Mouse (Mus musculus): ENCODE data around the gene Bckdk. TPM values are rescaled to one million over a fixed set of nuclear protein-coding genes. Genes with fewer than 3 reads are reported as not detected.
A peak's percentile ranks its signal among the peaks of the same experiment; 100 is the strongest.
"Not testable (repeated sequence)": the region's sequence is repeated elsewhere in the genome, so short reads cannot be mapped to it uniquely, and the experiment has no call there.

The Bckdk gene
- total and polyA plus RNA-seq, 3 experiments: 32.6 to 126 TPM; not detected in 1

GRCm38 (mm10) chr7:127895442-127895841 is 8.4 kb upstream of the Bckdk start, which contains the start of the genes Gm21974 and Vkorc1 (continued):
- TF ChIP-seq ZKSCAN1 (IDR thresholded peaks at IDR 0.05; ENCODE audit: low read depth, low read length) (no peak), EP300 (IDR thresholded peaks at IDR 0.05; ENCODE audit: low read depth in 1 of 2, low read length in 2 of 2) (no peak; a peak in 1 of 4 replicates)

GRCm38 (mm10) chr7:127895891-127896290 is 8.0 kb upstream of the Bckdk start:
- not testable (repeated sequence) for H3K9ac ChIP-seq (ENCODE audit: control insufficient read depth, low read depth, low read length, poor library complexity, severe bottlenecking); DNase-seq (ENCODE audit: low read depth, low spot score); H3K9me3 ChIP-seq (replicated peaks; ENCODE audit: insufficient read depth, low read length); H3K27ac ChIP-seq (ENCODE audit: control insufficient read depth, low read depth, low read length); H3K79me2 ChIP-seq (ENCODE audit: control insufficient read depth, insufficient read depth, low read length, poor library complexity); H3K27me3 ChIP-seq (ENCODE audit: control insufficient read depth in 1 of 2, insufficient read depth in 2 of 2, low read length in 2 of 2)
- peaks cover 23 to 42% of the 10 kb centered on the region in 2 experiments for H3K4me1 ChIP-seq (ENCODE audit: control insufficient read depth in 1 of 2, insufficient read depth in 2 of 2, low read length in 2 of 2)
- peaks cover 0 to 24% of the 10 kb centered on the region in 2 experiments; a peak in 2 of 4 replicates for H3K36me3 ChIP-seq (ENCODE audit: control insufficient read depth in 1 of 2, insufficient read depth in 2 of 2, low read length in 2 of 2)
- H3K4me3 ChIP-seq (ENCODE audit: control insufficient read depth in 1 of 2, insufficient read depth in 1 of 2, low read depth in 2 of 2, low read length in 2 of 2): peak overlapping the region; percentile 17 to 75; a peak in 3 of 4 replicates

GRCm38 (mm10) chr7:127896384-127896783 is 7.5 kb upstream of the Bckdk start:
- H3K4me1 ChIP-seq (ENCODE audit: control insufficient read depth in 1 of 2, insufficient read depth in 2 of 2, low read length in 2 of 2): peaks cover 23 to 42% of the 10 kb centered on the region in 2 experiments
- H3K27ac ChIP-seq (ENCODE audit: control insufficient read depth, low read depth, low read length): no peak overlapping the region
- no peak overlapping the region for H3K9ac ChIP-seq (ENCODE audit: control insufficient read depth, low read depth, low read length, poor library complexity, severe bottlenecking)
- DNase-seq (ENCODE audit: low read depth, low spot score): peak; percentile 76
- no peaks in the 10 kb centered on the region for H3K9me3 ChIP-seq (replicated peaks; ENCODE audit: insufficient read depth, low read length)
- H3K36me3 ChIP-seq (ENCODE audit: control insufficient read depth in 1 of 2, insufficient read depth in 2 of 2, low read length in 2 of 2): peaks cover 0 to 24% of the 10 kb centered on the region in 2 experiments; a peak in 2 of 4 replicates
- no peaks in the 10 kb centered on the region for H3K27me3 ChIP-seq (ENCODE audit: control insufficient read depth in 1 of 2, insufficient read depth in 2 of 2, low read length in 2 of 2)
- no peak overlapping the region for H3K4me3 ChIP-seq (ENCODE audit: control insufficient read depth in 1 of 2, insufficient read depth in 1 of 2, low read depth in 2 of 2, low read length in 2 of 2)
- no peaks in the 10 kb centered on the region for H3K79me2 ChIP-seq (ENCODE audit: control insufficient read depth, insufficient read depth, low read length, poor library complexity)
- no peak for TF ChIP-seq NRF1 (IDR thresholded peaks at IDR 0.05; ENCODE audit: insufficient read depth, low read depth, low read length, poor library complexity, severe bottlenecking)
- TF ChIP-seq USF1 (IDR thresholded peaks at IDR 0.05; ENCODE audit: low read depth, low read length): no peak
- TF ChIP-seq MAZ (IDR thresholded peaks at IDR 0.05; ENCODE audit: low read depth, low read length): 0 out of 2 replicates have a peak, but pooled peaks have one; percentile 31
- no peak for TF ChIP-seq GABPA (IDR thresholded peaks at IDR 0.05; ENCODE audit: low read depth, low read length)
- TF ChIP-seq TAL1 (IDR thresholded peaks at IDR 0.05; ENCODE audit: low read length): no peak
- no peak; the same call in 1 of the 2 replicates for TF ChIP-seq RCOR1 (IDR thresholded peaks at IDR 0.05; ENCODE audit: low read depth, low read length)
- no peak for TF ChIP-seq ZNF384 (IDR thresholded peaks at IDR 0.05; ENCODE audit: low read depth, low read length)
- TF ChIP-seq EP300 (IDR thresholded peaks at IDR 0.05; ENCODE audit: low read depth in 1 of 2, low read length in 2 of 2): no peak
- no peak for TF ChIP-seq NELFE (IDR thresholded peaks at IDR 0.05; ENCODE audit: low read depth, low read length)
- TF ChIP-seq RAD21 (IDR thresholded peaks at IDR 0.05; ENCODE audit: low read depth, low read length): peak; percentile 21
- no peak for TF ChIP-seq USF2 (IDR thresholded peaks at IDR 0.05; ENCODE audit: borderline replicate concordance in 1 of 2, insufficient read depth in 1 of 2, low read depth in 1 of 2, low read length in 2 of 2)
- 0 out of 2 replicates have a peak, but pooled peaks have one; percentile 45 for TF ChIP-seq MYC (IDR thresholded peaks at IDR 0.05; ENCODE audit: low read depth, low read length)
- TF ChIP-seq GATA1 (IDR thresholded peaks at IDR 0.05; ENCODE audit: low read depth, low read length): no peak
- no peak for TF ChIP-seq MAX (IDR thresholded peaks at IDR 0.05; ENCODE audit: low read length)
- no peak for TF ChIP-seq TCF12 (IDR thresholded peaks at IDR 0.05; ENCODE audit: low read depth, low read length)
- TF ChIP-seq CHD1 (IDR thresholded peaks at IDR 0.05; ENCODE audit: low read depth, low read length): no peak
- TF ChIP-seq POLR2AphosphoS5 (IDR thresholded peaks at IDR 0.05; ENCODE audit: borderline replicate concordance, low read depth, low read length): no peak
- TF ChIP-seq MXI1 (IDR thresholded peaks at IDR 0.05; ENCODE audit: low read depth, low read length): no peak
- peak; percentile 73 to 86 (median 78) for TF ChIP-seq CTCF (IDR thresholded peaks at IDR 0.05 in 2 of 3, conservative IDR thresholded peaks at IDR 0.05 in 1 of 3; ENCODE audit: control insufficient read depth in 1 of 3, insufficient read depth in 1 of 3, low read depth in 2 of 3, low read length in 3 of 3, poor library complexity in 1 of 3, severe bottlenecking in 1 of 3)
- no peak for TF ChIP-seq ZKSCAN1 (IDR thresholded peaks at IDR 0.05; ENCODE audit: low read depth, low read length)
- TF ChIP-seq ZMIZ1 (IDR thresholded peaks at IDR 0.05; ENCODE audit: low read depth, low read length): no peak
- peak; percentile 31; the same call in 1 of the 2 replicates for TF ChIP-seq SMC3 (IDR thresholded peaks at IDR 0.05; ENCODE audit: low read depth, low read length)
- no peak for TF ChIP-seq JUND (IDR thresholded peaks at IDR 0.05; ENCODE audit: low read depth, low read length)
- no peak for TF ChIP-seq MYB (IDR thresholded peaks at IDR 0.05; ENCODE audit: low read depth, low read length)
- no peak for TF ChIP-seq KAT2A (conservative IDR thresholded peaks at IDR 0.05; ENCODE audit: low read depth, low read length)
- TF ChIP-seq POLR2AphosphoS2 (IDR thresholded peaks at IDR 0.05; ENCODE audit: low read length): no peak
- TF ChIP-seq TBP (IDR thresholded peaks at IDR 0.05; ENCODE audit: low read depth, low read length): no peak
- no peak for TF ChIP-seq SIN3A (IDR thresholded peaks at IDR 0.05; ENCODE audit: low read length)
- TF ChIP-seq ELF1 (IDR thresholded peaks at IDR 0.05; ENCODE audit: low read depth, low read length): no peak
- TF ChIP-seq MAFK (IDR thresholded peaks at IDR 0.05; ENCODE audit: borderline replicate concordance, low read depth, low read length): no peak
